Mouse (Mus musculus) E14TG2a.4 (cell line): ENCODE measurements around the gene Pdzd2.

Experiments used
- CTCF ChIP-seq: conservative IDR thresholded peaks from 2 replicates; pipeline ENCODE4 v1.5.1; 2014; ENCODE audit warnings: low read length
- NANOG ChIP-seq: IDR thresholded peaks from 2 replicates; pipeline ENCODE4 v1.6.1; 2014; ENCODE audit warnings: borderline replicate concordance, low read length, mixed read lengths

DNA sequence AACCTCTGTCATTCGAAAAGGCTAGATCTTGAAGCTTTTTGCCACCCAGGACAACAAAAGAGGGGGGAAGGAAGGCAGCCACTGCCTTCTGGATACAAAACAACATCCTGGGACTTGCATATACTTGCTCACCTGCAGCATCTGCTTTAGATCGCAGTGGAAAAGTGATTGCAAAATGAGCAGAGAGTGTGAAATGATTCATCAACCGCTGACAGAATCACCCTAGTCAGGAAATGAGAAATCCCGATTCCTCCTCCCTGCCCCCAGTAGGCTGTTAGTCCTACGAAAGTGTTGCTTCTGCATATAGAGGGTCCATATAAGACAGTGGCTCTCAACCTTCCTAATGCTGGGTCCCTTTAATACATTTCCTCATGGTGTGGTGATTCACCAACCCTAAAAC, 258.5 kb downstream of the Pdzd2 start:
- TF ChIP-seq CTCF (no peak), NANOG (no peak)
